Mouse (Mus musculus) left cerebral cortex, postnatal 14 days (tissue): ENCODE measurements around the gene Man1a2. TPM values are rescaled to one million over a fixed set of nuclear protein-coding genes. Genes with fewer than 3 reads are reported as not detected.

Experiments
- DNase-seq, 2 experiments: peaks; one replicate each; pipeline ENCODE4 v3.0.0; 2021 to 2022; ENCODE audit warnings: low spot score in 2 of 2, mixed read lengths in 1 of 2
- intact Hi-C: fragments of 180-260 bp; cut with DNase I; formaldehyde crosslinking; loops from one replicate; pipeline ENCODE4 v1.15.1; 2025
- total RNA-seq, 2 experiments: library from RNA; stranded (reverse); gene quantifications; 2 replicates each; pipeline ENCODE4 v1.2.3; 2021

The Man1a2 gene
- total RNA-seq, 2 experiments from 2014 or later: 148 TPM

DNA sequence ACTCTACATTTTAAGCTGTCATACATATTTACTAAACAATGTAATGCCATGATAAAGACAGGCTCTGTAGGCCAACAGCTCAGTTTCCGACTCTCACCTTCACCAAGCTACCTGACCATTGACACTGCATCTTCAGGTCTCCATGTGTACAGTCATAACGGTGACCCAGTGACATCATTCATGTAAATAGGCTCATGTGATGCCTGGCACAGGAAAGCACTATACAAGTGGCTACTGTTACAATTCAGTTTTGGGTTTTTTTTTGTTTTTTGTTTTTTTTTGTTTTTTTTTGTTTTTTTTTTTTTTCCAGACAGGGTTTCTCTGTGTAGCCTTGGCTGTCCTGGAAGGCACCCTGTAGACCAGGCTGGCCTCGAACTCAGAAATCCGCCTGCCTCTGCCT, 94.2 kb downstream of the Man1a2 start:
- intact Hi-C loops: no loop called here
- DNase-seq: no peak

DNA sequence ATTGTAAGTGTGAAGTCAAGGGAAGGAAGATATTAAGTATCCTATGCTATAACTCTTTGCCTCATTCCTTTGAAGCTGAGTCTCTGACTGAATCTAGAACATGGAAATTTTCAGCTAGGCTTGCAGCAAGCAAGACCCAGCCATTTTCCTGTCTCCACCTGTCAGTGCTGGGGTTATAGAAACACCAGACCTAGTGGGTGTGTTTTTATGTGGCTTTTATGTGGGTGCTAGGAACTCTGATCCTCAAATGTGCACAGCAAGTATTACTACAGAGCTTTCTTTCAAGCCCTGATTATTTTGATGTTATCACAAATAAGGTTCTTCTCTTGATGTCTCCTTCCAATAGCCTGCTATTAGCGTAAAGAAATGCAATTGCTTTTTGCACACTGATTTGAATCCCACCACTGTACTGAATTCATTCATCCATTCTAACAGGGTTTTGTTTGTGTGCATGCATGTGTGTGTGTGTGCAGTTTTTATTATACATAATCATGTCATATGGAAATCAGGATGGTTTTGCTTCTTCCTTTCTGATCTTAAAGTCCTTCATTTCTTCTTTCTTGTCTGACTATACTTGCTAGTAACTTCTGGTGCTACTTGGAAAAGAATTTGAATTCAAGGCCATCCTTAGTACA, 102.5 kb downstream of the Man1a2 start:
- intact Hi-C loops: no loop called here
- no peak for DNase-seq

DNA sequence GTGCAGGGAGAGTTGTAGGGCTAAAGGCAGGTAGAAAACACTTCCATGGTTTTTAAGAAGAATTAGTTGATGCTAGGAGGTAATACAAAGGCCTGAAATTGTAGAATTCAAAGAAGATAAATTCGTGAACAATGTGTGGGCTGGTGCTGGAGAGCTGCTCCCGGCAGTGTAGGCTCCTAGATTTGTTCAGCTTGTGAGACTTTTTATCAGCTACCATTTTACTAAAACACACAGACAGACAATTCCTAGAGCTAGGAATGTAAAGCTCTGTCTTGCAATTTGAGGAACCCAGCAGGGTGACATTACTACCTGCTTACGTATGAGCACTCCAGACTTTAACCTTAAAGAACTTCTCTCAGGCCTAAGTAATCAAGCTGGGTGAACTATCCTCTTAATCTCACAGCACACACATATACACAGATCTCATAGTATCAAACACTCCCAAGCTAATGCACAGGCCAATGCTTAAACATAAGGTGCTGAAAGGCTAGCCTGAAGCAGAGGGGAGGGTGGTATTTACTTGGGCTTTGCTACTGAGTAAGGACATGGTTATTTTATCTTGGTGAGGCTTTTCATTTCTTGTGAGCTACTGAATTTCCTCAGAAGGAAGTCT, 112.6 kb downstream of the Man1a2 start:
- intact Hi-C loops: loop anchor here (10.0 kb wide), 1 partner anchor 112 kb away; the partner anchor contains the start of gene Man1a2
- no peak for DNase-seq

DNA sequence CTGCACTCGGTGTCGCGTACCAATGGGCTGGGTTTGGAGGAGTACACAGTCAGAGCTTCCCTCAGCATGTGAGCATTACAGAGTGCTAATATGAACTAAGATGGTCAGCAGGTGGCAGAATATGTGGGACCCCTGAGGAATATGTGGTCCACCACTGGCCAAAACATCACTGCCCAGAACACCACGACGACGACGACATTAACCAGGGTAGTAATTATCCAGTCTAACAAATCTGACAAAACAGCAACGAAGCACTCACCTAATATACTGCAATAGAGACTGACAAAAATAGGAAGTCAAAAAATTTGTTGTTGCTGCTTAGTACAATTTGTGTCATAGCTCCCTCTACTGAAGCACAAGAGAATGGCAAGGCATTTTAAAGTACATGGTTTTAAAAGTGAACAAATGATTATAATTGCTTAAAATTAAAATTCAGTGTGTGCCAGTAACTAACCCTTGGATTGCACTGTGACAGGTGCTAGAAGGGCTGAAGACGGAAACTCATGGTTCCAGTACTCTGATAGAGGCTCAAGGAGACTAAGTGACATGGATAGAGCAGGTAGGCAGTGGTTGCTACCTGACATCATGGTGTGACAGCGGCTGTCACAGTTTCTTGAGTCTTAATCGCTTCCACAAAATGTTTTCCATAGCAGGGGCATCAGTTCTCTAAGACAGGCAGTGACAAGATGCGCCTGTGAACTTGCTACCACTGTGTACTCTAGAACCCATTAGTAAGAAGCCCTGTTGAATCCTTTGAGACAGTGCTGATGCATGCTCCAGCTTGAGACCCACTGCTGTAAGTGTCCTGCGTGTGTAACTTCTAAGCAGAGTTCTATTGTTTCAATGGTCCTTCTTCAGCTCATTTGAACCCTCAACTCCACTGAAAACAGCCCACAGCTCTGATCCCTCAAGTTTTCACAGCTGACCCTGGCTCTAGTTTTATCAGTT, 116.6 kb downstream of the Man1a2 start:
- intact Hi-C loops: no loop called here
- peak in 1 of 2 experiments; percentile 23 for DNase-seq

DNA sequence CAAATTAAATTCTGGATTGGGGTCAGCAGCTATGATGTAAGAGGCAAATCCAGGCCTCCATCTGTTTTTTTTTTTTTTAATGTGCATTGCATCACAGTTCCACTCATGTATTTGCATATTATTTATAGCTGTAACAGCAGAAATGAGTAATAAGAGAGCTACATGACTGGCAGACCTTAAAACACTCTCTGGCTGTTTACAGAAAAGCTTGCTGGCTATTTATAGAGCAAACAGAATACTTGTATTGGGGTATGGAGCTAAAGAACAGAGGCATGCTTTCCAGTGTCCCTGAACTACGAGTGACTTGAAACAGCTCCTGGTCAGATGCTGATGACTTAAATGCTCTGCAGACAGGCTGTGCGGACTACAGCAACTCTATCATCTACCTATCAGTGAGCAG, 121.7 kb downstream of the Man1a2 start:
- intact Hi-C loops: no loop called here
- no peak for DNase-seq

DNA sequence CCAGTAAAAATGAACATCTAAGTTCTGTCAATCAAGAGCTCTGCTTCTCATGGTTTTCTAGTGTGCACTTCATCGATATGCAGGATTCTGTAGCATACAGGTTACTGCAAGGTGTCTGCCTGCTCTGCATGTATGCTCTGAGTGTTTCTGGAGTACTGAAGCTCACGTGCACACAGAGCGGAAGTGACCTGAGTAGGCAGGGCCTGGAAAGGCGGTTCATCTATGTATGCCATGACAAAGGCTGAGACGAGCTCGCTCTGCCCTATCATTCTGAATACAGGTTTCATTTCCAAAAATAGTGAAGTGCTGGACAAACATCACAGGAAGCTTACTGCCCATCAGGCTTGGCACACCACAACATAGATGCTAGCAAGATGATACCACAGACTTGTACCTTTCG, 122.8 kb downstream of the Man1a2 start:
- DNase-seq: no peak
- intact Hi-C loops: no loop called here

DNA sequence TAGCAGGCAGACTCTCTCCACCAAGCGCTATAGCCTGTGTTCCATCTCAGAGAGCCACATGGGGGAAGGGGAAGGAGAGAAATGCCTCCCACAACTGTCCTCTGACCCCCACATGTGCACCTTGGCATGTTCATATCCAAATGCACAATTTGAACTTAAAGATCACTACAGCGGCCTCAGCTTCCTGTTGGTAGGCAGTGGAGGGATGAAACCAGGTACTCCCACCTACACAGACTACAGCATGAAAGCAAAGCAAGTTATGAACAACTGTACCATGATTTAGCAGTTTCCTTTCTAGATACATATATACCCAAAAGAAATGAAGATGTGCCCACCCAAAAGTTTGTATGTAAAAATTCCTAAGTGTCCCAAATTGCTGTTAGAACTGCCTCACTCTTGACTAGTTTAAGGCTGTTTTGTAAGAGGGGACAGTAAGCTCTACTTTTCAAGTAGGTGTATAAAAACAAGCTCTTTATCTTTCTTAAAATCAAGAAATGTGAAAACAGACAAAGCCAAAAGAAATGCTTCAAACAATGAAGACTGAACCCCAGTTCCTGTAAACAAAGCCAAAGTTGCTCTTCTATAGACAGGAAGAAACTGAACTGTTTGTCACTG, 123.6 kb downstream of the Man1a2 start:
- intact Hi-C loops: no loop called here

DNA sequence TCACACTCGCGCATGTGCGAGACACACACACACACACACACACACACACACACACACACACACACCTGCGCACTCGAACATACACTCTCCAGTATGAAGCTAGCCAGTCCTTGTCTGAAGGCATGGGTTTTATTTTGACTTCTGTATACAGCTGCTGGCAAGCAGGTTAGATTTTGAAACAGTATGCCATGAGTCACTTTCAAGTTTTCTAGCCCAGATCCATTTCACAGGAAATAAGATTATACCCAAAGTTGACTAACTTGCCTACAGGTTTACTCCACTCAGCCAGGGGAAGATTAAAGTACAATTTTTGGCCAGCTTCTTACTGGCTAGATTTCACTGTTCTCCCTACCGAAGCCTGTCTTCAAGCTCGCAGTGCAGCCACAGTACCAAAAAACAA, 125.9 kb downstream of the Man1a2 start:
- intact Hi-C loops: loop anchor here (5.0 kb wide), 2 partner anchors 137 to 367 kb away; no protein-coding TSS in a partner anchor
- no peak for DNase-seq

More for the DNA sequence above, 123.6 kb downstream of the Man1a2 start:
- no peak for DNase-seq

DNA sequence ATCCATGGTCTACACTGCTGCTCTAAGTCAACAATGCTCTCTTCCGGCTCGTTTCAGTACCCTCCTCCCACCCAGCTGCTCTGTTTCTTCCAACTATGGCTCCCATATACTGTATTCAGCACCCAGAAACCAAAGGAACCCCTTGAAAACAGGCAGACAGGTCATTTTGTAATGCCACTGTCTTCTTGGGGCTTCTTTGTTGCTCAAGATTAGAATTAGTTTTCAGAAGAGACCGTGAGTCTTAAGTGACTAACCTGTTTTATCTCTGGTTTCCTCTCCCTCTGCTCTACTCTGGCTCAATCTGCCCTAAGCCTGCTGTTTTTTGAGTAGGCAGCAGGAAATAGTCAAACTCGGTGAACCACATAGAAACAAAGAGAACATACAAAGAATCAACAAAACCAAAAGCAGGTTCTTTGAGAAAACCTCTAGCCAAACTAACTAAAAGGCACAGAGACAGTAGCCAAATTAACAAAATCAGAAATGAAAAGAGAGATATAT, 127.0 kb downstream of the Man1a2 start:
- DNase-seq: no peak
- intact Hi-C loops: loop anchor here (5.0 kb wide), 2 partner anchors 136 to 366 kb away; no protein-coding TSS in a partner anchor

DNA sequence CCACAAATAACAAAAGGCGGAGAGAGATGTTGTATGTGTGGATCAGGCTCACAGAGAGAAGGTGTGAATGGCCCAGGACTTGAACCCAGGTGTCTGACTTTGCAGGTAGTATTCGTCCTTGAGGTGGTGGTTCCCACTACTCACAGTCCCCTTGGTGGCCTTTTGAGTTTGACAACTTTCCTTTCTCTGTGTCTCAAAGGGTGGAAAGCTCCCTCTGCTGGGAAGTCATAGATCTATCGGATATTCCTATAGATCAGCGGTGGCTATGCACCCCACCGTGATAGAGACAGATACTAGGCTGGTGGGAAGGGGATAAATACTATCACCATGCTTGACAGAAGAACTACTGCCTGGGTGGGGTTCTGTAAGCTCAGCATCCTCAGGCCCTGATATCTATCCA, 130.5 kb downstream of the Man1a2 start:
- intact Hi-C loops: loop anchor here (1.0 to 5.0 kb wide), 3 partner anchors 133 to 363 kb away; no protein-coding TSS in a partner anchor

DNA sequence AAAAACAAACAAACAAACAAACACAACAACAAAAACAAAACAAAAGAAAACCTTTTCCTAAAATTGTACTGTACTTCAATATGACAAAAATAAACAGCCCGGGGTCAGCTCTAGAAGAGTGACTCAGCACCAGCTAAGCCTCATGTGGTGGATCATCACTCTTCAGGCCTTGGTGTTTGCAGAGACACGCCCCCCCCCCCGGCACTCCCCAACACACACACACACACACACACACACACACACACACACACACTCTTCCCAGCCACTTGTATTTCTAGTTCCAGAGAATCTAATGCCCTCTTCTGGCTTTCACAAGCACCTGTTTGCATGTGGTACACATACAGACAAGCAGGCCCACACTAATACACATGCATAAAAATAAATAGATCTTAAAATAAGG, 133.1 kb downstream of the Man1a2 start:
- DNase-seq: no peak
- intact Hi-C loops: no loop called here

More for the DNA sequence above, 130.5 kb downstream of the Man1a2 start:
- DNase-seq: peak; percentile 37 to 44

DNA sequence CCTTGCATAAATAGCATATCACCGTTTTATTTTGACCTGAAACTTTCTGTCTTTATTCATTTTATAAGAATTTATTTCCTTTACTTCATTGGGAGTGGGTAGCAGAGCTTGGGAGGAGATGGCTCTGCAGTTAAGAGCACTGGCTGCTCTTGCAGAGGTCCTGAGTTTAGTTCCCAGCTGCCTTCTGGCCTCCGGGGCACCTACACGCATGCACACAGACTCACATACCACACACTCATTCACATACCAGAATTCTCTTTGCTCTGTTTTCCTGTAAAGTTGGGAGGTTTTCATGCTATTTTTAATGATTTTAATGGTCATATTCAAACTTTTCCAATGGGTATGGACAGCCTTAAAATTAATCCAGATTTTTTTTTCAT, 137.4 kb downstream of the Man1a2 start:
- intact Hi-C loops: no loop called here
- DNase-seq: no peak

DNA sequence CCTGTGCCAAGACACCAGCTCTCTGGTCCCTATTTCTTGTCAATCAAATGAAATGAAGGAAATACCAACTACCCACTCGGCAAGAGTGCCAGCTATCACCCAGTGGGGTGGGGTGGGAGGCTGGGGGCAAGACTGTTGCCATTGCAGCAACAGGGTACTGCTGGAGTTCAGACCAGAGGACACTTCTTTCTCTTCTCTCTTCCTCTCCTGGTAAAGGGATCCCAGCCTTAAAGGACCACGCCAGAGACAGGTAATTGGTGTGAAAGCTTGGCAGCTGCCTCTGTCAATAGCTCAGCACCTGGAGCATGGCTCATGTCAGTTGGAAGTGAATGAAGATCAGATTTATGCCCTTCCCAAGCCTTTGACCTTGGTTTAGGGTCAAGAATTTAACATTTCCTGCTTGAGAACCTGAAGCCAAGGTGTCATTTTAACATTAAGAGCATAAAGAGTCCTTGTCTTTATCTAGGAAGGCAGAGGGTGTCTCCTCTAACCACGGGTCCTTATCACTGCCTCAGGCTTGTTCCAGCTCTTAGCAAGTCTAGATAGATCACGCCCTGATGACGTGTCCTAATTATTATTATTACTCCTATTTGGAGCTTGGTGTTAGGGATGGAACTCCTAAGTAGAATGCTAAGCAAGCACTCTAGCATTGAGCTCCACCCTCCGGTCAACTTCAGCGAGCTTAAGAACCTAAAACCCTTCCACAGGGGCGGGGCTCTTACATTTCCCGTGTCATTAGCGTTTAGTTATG, 138.0 kb downstream of the Man1a2 start:
- intact Hi-C loops: no loop called here
- no peak for DNase-seq

DNA sequence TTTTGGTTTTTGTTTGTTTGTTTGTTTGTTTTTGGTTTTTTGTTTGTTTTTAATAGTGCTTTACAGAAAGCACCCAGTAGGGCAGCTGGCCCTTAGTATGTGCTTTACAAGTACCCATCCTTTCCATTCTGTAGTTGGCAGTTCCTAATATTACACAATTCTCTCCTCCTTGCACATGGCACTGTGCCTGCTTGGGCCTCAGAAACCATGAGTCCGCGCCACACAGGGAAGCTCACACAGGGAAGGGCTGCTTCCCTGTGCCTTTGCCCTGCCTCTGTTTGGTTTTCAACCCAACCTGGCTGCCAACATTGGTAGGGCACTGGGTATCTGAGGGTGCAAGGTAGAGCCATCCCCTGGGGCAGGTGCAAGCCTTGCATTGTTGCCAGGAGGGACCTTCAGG, 148.6 kb downstream of the Man1a2 start:
- intact Hi-C loops: no loop called here
- DNase-seq: no peak

DNA sequence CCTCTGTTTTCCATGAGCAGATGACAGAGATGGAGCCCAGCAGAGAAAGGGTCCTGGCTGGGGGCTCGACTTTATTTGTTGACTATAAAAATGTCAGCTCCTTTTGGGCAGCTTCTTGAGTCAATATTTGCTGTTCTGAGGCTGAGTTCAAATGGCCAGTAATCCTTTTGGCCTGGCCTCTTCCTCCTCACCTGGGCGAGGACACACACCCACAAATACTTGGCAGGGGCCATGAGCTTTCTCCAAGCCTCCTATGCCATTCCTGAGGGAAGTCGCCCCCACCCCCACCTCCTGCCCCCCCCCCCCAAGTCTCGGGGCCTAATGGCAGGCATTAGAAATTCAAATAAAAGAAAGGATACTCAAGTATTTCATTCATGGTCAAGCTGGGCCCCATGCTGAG, 149.4 kb downstream of the Man1a2 start:
- intact Hi-C loops: no loop called here

DNA sequence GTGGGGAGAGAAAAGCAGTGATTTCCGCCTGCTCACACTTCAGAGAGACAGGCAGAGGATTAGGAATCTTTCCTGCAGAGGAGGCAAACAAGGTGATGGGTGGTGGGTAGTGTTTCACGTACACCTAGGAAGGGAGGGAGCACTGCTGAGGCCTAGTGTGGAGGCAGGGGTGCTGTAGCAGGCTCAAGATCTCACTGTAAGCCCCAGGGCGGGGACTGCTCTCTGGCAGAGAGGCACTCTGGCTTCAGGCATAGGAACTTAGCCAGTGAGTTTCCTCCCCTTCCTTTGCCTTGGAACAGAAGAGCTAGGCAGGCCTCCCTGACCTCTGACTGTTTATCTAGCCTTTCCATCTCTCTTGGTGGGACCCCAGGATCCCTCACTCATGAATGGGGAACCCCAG, 150.0 kb downstream of the Man1a2 start:
- no peak for DNase-seq
- intact Hi-C loops: no loop called here

More for the DNA sequence above, 149.4 kb downstream of the Man1a2 start:
- DNase-seq: no peak

DNA sequence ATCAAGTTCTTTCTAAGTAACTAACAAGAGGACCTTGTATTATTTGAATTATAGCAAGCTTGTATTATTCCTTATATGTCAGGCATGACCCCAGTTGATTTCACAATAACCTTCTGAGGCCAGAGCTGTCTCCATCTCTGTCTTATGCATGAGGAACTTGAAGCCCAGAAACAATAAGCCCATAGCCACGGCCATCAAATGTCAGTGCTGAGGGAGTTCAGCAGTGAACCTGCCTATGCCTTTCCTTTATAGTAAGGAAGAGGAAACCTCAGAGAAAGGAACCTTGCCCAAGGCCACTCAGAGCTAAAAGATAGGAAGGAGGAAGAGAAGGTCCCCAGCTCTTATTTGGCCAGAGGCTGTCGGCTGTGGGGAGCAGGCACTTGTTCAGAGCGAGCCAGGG, 150.9 kb downstream of the Man1a2 start:
- no peak for DNase-seq
- intact Hi-C loops: no loop called here

DNA sequence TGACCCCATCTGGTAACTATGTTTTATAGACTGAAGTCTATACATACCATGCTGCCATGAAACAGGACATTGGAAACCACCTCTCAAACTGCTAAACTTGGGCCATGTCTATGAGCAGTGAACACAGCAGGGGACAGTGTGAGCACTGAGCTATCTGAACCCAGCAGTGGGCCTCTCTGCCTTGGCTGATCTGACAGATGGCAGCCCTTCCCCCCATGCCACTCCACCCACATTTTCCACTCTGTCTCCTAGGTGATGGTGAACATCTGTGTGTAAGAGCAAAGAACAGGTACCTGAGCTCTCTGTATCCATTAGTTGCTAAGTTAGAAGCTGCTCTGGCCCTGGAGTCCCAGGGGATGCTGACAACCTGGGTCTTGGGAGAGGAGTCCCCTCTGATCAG, 151.9 kb downstream of the Man1a2 start:
- intact Hi-C loops: no loop called here
- DNase-seq: peak in 1 of 2 experiments; percentile 14

DNA sequence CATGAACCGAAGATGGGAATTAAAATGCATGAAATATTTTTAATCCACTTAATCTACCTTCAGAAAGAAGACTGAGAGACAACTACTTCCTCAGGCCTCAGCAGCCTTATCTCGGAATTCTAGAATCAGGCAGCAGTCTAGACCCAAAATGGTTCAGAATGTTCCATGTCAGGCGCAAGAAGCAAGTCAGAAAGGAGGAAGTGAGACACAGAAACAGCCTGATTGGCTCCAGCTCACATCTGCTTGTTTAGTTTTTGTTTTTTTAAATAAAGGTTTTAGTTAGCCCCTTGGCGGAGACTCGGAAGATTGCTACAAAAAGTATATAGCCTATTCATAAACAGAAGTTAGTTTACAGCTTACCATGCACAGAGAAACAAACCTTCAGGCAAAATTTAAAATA, 154.4 kb downstream of the Man1a2 start:
- no peak for DNase-seq
- intact Hi-C loops: no loop called here
